Mouse (Mus musculus) megakaryocyte, embryonic 14.5 days (primary cell): ENCODE measurements around the gene Tmem169.

Source experiments
- FLI1 ChIP-seq: IDR thresholded peaks from 2 replicates; pipeline ENCODE4 v1.6.1; 2012; ENCODE audit warnings: low read length, inconsistent platforms, mixed read lengths
- GATA1 ChIP-seq: IDR thresholded peaks from 3 replicates; pipeline ENCODE4 v1.6.1; 2012; ENCODE audit warnings: mixed read lengths, low read length, inconsistent platforms, borderline replicate concordance

DNA sequence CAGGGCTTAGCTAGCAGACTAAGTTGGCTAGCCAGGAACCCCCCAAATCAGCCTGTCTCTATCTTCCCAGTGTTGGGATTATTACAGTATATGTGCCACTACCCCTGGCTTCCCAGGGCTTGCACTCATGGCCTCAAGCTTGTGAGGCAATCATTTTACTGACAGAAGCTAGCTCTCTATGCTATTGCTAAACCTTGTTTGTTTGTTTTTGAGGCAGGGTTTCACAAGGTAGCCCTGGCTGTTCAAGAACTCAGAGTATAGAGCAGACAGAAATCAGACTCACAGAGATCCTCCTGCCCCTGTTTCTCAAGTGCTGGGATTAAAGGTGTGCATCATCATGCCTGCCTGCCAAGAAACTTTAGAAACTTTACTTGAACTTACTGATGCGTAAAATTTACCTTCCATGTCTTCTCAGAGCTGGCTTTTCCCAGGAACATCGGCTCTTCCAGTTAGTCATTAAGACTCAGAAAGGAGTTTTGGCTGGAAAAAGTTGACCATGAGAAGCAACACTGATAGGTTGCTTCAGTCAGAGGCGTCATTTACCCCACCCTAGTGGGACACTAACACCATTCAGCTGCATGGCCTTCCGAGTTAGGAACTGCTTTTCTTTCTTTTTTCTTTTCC is 4.5 kb downstream of the Tmem169 start:
- no peak for TF ChIP-seq GATA1
- no peak for TF ChIP-seq FLI1
